8 mouse cellular contexts compared by ENCODE assay signal in genomic region chrX:167209828-167210227, GRCm38 (mm10). TPM values are rescaled to one million over a fixed set of nuclear protein-coding genes. Genes with fewer than 3 reads are reported as not detected.
DNase-seq lines count a peak whose midpoint lies in the region; ATAC-seq and TF ChIP-seq lines count a peak whose summit lies in the region.

No protein-coding gene starts in this region.

- intact Hi-C loops in left cerebral cortex, postnatal 10 days (cut with DNase I): loop anchor here (5.0 kb wide), 2 partner anchors 103 to 548 kb away; no protein-coding TSS in a partner anchor

- no peak for TF ChIP-seq POLR2A in kidney, adult 2 months (IDR thresholded peaks at IDR 0.05; ENCODE audit: low read depth, low read length)

- no peak for DNase-seq in kidney, adult 2 months
- no peak for DNase-seq in kidney, postnatal 36 days
- DNase-seq in ES-CJ7 (ENCODE audit: low read depth, low spot score): peak; percentile 33
- no peak for DNase-seq in midbrain, embryonic 10.5 days (ENCODE audit: low spot score)
- no peak for DNase-seq in left cerebral cortex, postnatal 10 days (ENCODE audit: extremely low spot score in 1 of 2, low spot score in 2 of 2)
- no peak for DNase-seq in ovary, postnatal 10 days (ENCODE audit: low spot score)
- DNase-seq in thymus, postnatal 14 days: no peak

- H3K36me3 ChIP-seq in kidney, adult 2 months (ENCODE audit: control insufficient read depth, insufficient read depth, low read length): no peaks in the 10 kb centered on the region
- 0 out of 2 replicates have a peak, but pooled peaks cover 2% of the 10 kb centered on the region for H3K36me3 ChIP-seq in heart, embryonic 16.5 days (ENCODE audit: control insufficient read depth, insufficient read depth)
- H3K36me3 ChIP-seq in midbrain, embryonic 10.5 days: peaks cover 10% of the 10 kb centered on the region

- no peaks in the 10 kb centered on the region for H3K4me1 ChIP-seq in kidney, adult 2 months (ENCODE audit: control insufficient read depth, insufficient read depth, low read length)
- H3K4me1 ChIP-seq in heart, embryonic 16.5 days (ENCODE audit: control insufficient read depth, insufficient read depth, low read length): peaks cover 14% of the 10 kb centered on the region; the same call in 1 of the 2 replicates
- peaks cover 31% of the 10 kb centered on the region for H3K4me1 ChIP-seq in midbrain, embryonic 10.5 days

- H3K9ac ChIP-seq in heart, embryonic 16.5 days (ENCODE audit: low read length): peak overlapping the region; percentile 73

- H3K4me2 ChIP-seq in heart, embryonic 16.5 days (ENCODE audit: low read depth, low read length): peak overlapping the region; percentile 66

- peak overlapping the region; percentile 43 for H3K4me3 ChIP-seq in kidney, adult 2 months (ENCODE audit: insufficient read depth, low read depth, low read length)
- H3K4me3 ChIP-seq in heart, embryonic 16.5 days (ENCODE audit: low read length): peak overlapping the region; percentile 77
- peak overlapping the region; percentile 66 for H3K4me3 ChIP-seq in midbrain, embryonic 10.5 days

- TF ChIP-seq CTCF in kidney, adult 2 months (conservative IDR thresholded peaks at IDR 0.05; ENCODE audit: insufficient read depth, insufficient read length, low read depth, low read length): no peak

- no peaks in the 10 kb centered on the region for H3K9me3 ChIP-seq in heart, embryonic 16.5 days (replicated peaks; ENCODE audit: control insufficient read depth, low read length)
- H3K9me3 ChIP-seq in midbrain, embryonic 10.5 days (replicated peaks): no peaks in the 10 kb centered on the region

- H3K27ac ChIP-seq in kidney, adult 2 months (ENCODE audit: insufficient read depth, low read depth, low read length): peak overlapping the region; percentile 86
- H3K27ac ChIP-seq in heart, embryonic 16.5 days (ENCODE audit: low read length): peak overlapping the region; percentile 84
- peak overlapping the region; percentile 93 for H3K27ac ChIP-seq in midbrain, embryonic 10.5 days (replicated peaks)

- ATAC-seq in heart, embryonic 16.5 days (replicated peaks; ENCODE audit: extremely low read depth, insufficient read depth, low FRiP score): no peak

- 51% methylated on average over 8 of the region's 8 CpGs for WGBS in kidney, adult 2 months
- WGBS in heart, embryonic 16.5 days: 54% methylated on average over 8 of the region's 8 CpGs
- WGBS in midbrain, embryonic 10.5 days: 70% methylated on average over 8 of the region's 8 CpGs

- H3K27me3 ChIP-seq in kidney, adult 2 months (replicated peaks; ENCODE audit: control insufficient read depth, insufficient read depth, low read length): no peaks in the 10 kb centered on the region
- no peaks in the 10 kb centered on the region for H3K27me3 ChIP-seq in heart, embryonic 16.5 days (ENCODE audit: control insufficient read depth, insufficient read depth, low read length)
- H3K27me3 ChIP-seq in midbrain, embryonic 10.5 days (ENCODE audit: low read depth, poor library complexity, severe bottlenecking): peaks cover 77% of the 10 kb centered on the region

RNA-seq across cellular contexts. Expression of gene Tmsb4x, which starts 0.7 kb away (rescaled TPM):
- 143 and 255 TPM in 2 replicates for polyA plus RNA-seq in kidney, adult 2 months (2012; rRNA removed)
- polyA plus RNA-seq in heart, embryonic 16.5 days (2015; fragmentation: Nextera tagmentation; extraction: Ambion mirVana): 2,294 and 2,338 TPM in 2 replicates
- 3,605 and 4,052 TPM in 2 replicates for polyA plus RNA-seq in midbrain, embryonic 10.5 days (2016; fragmentation: Nextera tagmentation; extraction: Ambion mirVana)
- 1,000 to 10,000 TPM; 1,429 to 1,477 TPM for total RNA-seq in left cerebral cortex, postnatal 10 days (2021)

RNA-seq across cellular contexts. Expression of gene Tlr8, which starts 54.3 kb away (rescaled TPM):
- polyA plus RNA-seq in kidney, adult 2 months (2012; rRNA removed): 0.15 and 0.30 TPM in 2 replicates
- 0.24 and 0.49 TPM in 2 replicates for polyA plus RNA-seq in heart, embryonic 16.5 days (2015; fragmentation: Nextera tagmentation; extraction: Ambion mirVana)
- 0.30 TPM in 1 of 2 replicates, not detected in the other for polyA plus RNA-seq in midbrain, embryonic 10.5 days (2016; fragmentation: Nextera tagmentation; extraction: Ambion mirVana)
- under 1 TPM; 0.26 to 0.51 TPM for total RNA-seq in left cerebral cortex, postnatal 10 days (2021)
